Mouse (Mus musculus): Measurements from ENCODE around the gene Ankrd60. TPM values are rescaled to one million over a fixed set of nuclear protein-coding genes. Genes with fewer than 3 reads are reported as not detected.

Ankrd60 gene
- polyA plus RNA-seq, 1 experiment from 2014 or later: not detected

- Histone ChIP-seq H3K4me3 (ENCODE audit: low read length) (no peak overlapping the region), H3K4me1 (ENCODE audit: control insufficient read depth, insufficient read depth, low read length) (no peaks in the 10 kb centered on the region; the same call in 1 of the 2 replicates), H3K4me2 (replicated peaks; ENCODE audit: low read depth, low read length) (no peak overlapping the region), H3K9me3 (ENCODE audit: control insufficient read depth, low read length) (no peaks in the 10 kb centered on the region), H3K36me3 (ENCODE audit: control insufficient read depth, insufficient read depth, low read length) (peaks cover 2% of the 10 kb centered on the region; the same call in 1 of the 2 replicates), H3K27ac (ENCODE audit: low read depth, low read length) (no peak overlapping the region), H3K9ac (ENCODE audit: low read depth, low read length) (no peak overlapping the region), H3K27me3 (ENCODE audit: control insufficient read depth, insufficient read depth, low read length) (no peaks in the 10 kb centered on the region)
- 84% methylated on average over 10 of the region's 10 CpGs for WGBS
- ATAC-seq (ENCODE audit: low FRiP score, low TSS enrichment): no peak
Observed at GRCm38 (mm10) chr2:173608020-173608958, 30.1 kb upstream of the Ankrd60 start.

GRCm38 (mm10) chr2:173606415-173606804 lies 28.2 kb upstream of the Ankrd60 start:
- H3K9me3 ChIP-seq (ENCODE audit: control insufficient read depth, low read length): no peaks in the 10 kb centered on the region; the same call in 1 of the 2 replicates
- no peak overlapping the region for H3K4me3 ChIP-seq (ENCODE audit: low read length)
- H3K4me2 ChIP-seq (replicated peaks; ENCODE audit: low read depth, low read length): no peak overlapping the region
- no peaks in the 10 kb centered on the region; the same call in 1 of the 2 replicates for H3K4me1 ChIP-seq (ENCODE audit: control insufficient read depth, insufficient read depth, low read length)
- WGBS: 85% methylated on average over 9 of the region's 9 CpGs
- H3K9ac ChIP-seq (ENCODE audit: low read depth, low read length): no peak overlapping the region
- peaks cover 2% of the 10 kb centered on the region; the same call in 1 of the 2 replicates for H3K36me3 ChIP-seq (ENCODE audit: control insufficient read depth, insufficient read depth, low read length)
- H3K27me3 ChIP-seq (ENCODE audit: control insufficient read depth, insufficient read depth, low read length): no peaks in the 10 kb centered on the region
- H3K27ac ChIP-seq (ENCODE audit: low read depth, low read length): no peak overlapping the region
- ATAC-seq (ENCODE audit: low FRiP score, low TSS enrichment): no peak

GRCm38 (mm10) chr2:173605713-173606414 lies 27.7 kb upstream of the Ankrd60 start:
- H3K4me3 ChIP-seq (ENCODE audit: low read length): no peak overlapping the region
- H3K9me3 ChIP-seq (ENCODE audit: control insufficient read depth, low read length): no peaks in the 10 kb centered on the region; the same call in 1 of the 2 replicates
- no peak overlapping the region for H3K9ac ChIP-seq (ENCODE audit: low read depth, low read length)
- no peaks in the 10 kb centered on the region for H3K27me3 ChIP-seq (ENCODE audit: control insufficient read depth, insufficient read depth, low read length)
- H3K27ac ChIP-seq (ENCODE audit: low read depth, low read length): no peak overlapping the region
- no peak overlapping the region for H3K4me2 ChIP-seq (replicated peaks; ENCODE audit: low read depth, low read length)
- H3K36me3 ChIP-seq (ENCODE audit: control insufficient read depth, insufficient read depth, low read length): 0 out of 2 replicates have a peak, but pooled peaks cover 2% of the 10 kb centered on the region
- WGBS: 65% methylated on average over 12 of the region's 12 CpGs
- H3K4me1 ChIP-seq (ENCODE audit: control insufficient read depth, insufficient read depth, low read length): no peaks in the 10 kb centered on the region; the same call in 1 of the 2 replicates
- no peak for ATAC-seq (ENCODE audit: low FRiP score, low TSS enrichment)

- H3K27ac ChIP-seq (ENCODE audit: low read depth, low read length): no peak overlapping the region
- no peaks in the 10 kb centered on the region for H3K36me3 ChIP-seq (ENCODE audit: control insufficient read depth, insufficient read depth, low read length)
- H3K4me3 ChIP-seq (ENCODE audit: low read length): no peak overlapping the region
- WGBS: 100% methylated on average over 1 of the region's 1 CpGs
- H3K9ac ChIP-seq (ENCODE audit: low read depth, low read length): no peak overlapping the region
- no peak for ATAC-seq (ENCODE audit: low FRiP score, low TSS enrichment)
- no peaks in the 10 kb centered on the region; the same call in 1 of the 2 replicates for H3K9me3 ChIP-seq (ENCODE audit: control insufficient read depth, low read length)
- H3K4me2 ChIP-seq (replicated peaks; ENCODE audit: low read depth, low read length): no peak overlapping the region
- H3K27me3 ChIP-seq (ENCODE audit: control insufficient read depth, insufficient read depth, low read length): no peaks in the 10 kb centered on the region
- H3K4me1 ChIP-seq (ENCODE audit: control insufficient read depth, insufficient read depth, low read length): no peaks in the 10 kb centered on the region
Observed at GRCm38 (mm10) chr2:173601861-173602260, 23.7 kb upstream of the Ankrd60 start.

GRCm38 (mm10) chr2:173595374-173595781 lies 17.2 kb upstream of the Ankrd60 start:
- no peak for ATAC-seq (ENCODE audit: low FRiP score, low TSS enrichment)
- H3K9me3 ChIP-seq (ENCODE audit: control insufficient read depth, low read length): no peaks in the 10 kb centered on the region
- H3K9ac ChIP-seq (ENCODE audit: low read depth, low read length): no peak overlapping the region
- no peak overlapping the region for H3K27ac ChIP-seq (ENCODE audit: low read depth, low read length)
- no peak overlapping the region for H3K4me2 ChIP-seq (replicated peaks; ENCODE audit: low read depth, low read length)
- H3K4me1 ChIP-seq (ENCODE audit: control insufficient read depth, insufficient read depth, low read length): no peaks in the 10 kb centered on the region
- H3K4me3 ChIP-seq (ENCODE audit: low read length): no peak overlapping the region
- 57% methylated on average over 10 of the region's 10 CpGs for WGBS
- peaks cover 4% of the 10 kb centered on the region; the same call in 1 of the 2 replicates for H3K36me3 ChIP-seq (ENCODE audit: control insufficient read depth, insufficient read depth, low read length)
- no peaks in the 10 kb centered on the region for H3K27me3 ChIP-seq (ENCODE audit: control insufficient read depth, insufficient read depth, low read length)

GRCm38 (mm10) chr2:173594313-173595063 lies 16.3 kb upstream of the Ankrd60 start:
- Histone ChIP-seq H3K4me2 (replicated peaks; ENCODE audit: low read depth, low read length) (no peak overlapping the region), H3K36me3 (ENCODE audit: control insufficient read depth, insufficient read depth, low read length) (peaks cover 4% of the 10 kb centered on the region; the same call in 1 of the 2 replicates), H3K4me3 (ENCODE audit: low read length) (no peak overlapping the region), H3K9ac (ENCODE audit: low read depth, low read length) (no peak overlapping the region), H3K9me3 (ENCODE audit: control insufficient read depth, low read length) (no peaks in the 10 kb centered on the region), H3K4me1 (ENCODE audit: control insufficient read depth, insufficient read depth, low read length) (no peaks in the 10 kb centered on the region), H3K27ac (ENCODE audit: low read depth, low read length) (no peak overlapping the region), H3K27me3 (ENCODE audit: control insufficient read depth, insufficient read depth, low read length) (no peaks in the 10 kb centered on the region)
- 79% methylated on average over 11 of the region's 11 CpGs for WGBS
- ATAC-seq (ENCODE audit: low FRiP score, low TSS enrichment): no peak

GRCm38 (mm10) chr2:173593841-173594240 lies 15.7 kb upstream of the Ankrd60 start:
- Histone ChIP-seq H3K4me1 (ENCODE audit: control insufficient read depth, insufficient read depth, low read length) (no peaks in the 10 kb centered on the region), H3K27ac (ENCODE audit: low read depth, low read length) (no peak overlapping the region), H3K27me3 (ENCODE audit: control insufficient read depth, insufficient read depth, low read length) (no peaks in the 10 kb centered on the region), H3K4me2 (replicated peaks; ENCODE audit: low read depth, low read length) (no peak overlapping the region), H3K36me3 (ENCODE audit: control insufficient read depth, insufficient read depth, low read length) (peaks cover 4% of the 10 kb centered on the region; the same call in 1 of the 2 replicates), H3K9me3 (ENCODE audit: control insufficient read depth, low read length) (no peaks in the 10 kb centered on the region), H3K4me3 (ENCODE audit: low read length) (no peak overlapping the region), H3K9ac (ENCODE audit: low read depth, low read length) (no peak overlapping the region)
- ATAC-seq (ENCODE audit: low FRiP score, low TSS enrichment): no peak
- WGBS: 68% methylated on average over 4 of the region's 4 CpGs

- H3K9ac ChIP-seq (ENCODE audit: low read depth, low read length): no peak overlapping the region
- 77% methylated on average over 9 of the region's 9 CpGs for WGBS
- peaks cover 5% of the 10 kb centered on the region; the same call in 1 of the 2 replicates for H3K36me3 ChIP-seq (ENCODE audit: control insufficient read depth, insufficient read depth, low read length)
- no peaks in the 10 kb centered on the region for H3K27me3 ChIP-seq (ENCODE audit: control insufficient read depth, insufficient read depth, low read length)
- H3K4me3 ChIP-seq (ENCODE audit: low read length): no peak overlapping the region
- H3K27ac ChIP-seq (ENCODE audit: low read depth, low read length): no peak overlapping the region
- H3K9me3 ChIP-seq (ENCODE audit: control insufficient read depth, low read length): no peaks in the 10 kb centered on the region
- H3K4me2 ChIP-seq (replicated peaks; ENCODE audit: low read depth, low read length): no peak overlapping the region
- no peaks in the 10 kb centered on the region for H3K4me1 ChIP-seq (ENCODE audit: control insufficient read depth, insufficient read depth, low read length)
- no peak for ATAC-seq (ENCODE audit: low FRiP score, low TSS enrichment)
Observed at GRCm38 (mm10) chr2:173592781-173593180, 14.6 kb upstream of the Ankrd60 start.

Measured in kidney, embryonic 14.5 days (tissue).